Mouse (Mus musculus): ENCODE results near the gene Exog.

DNA sequence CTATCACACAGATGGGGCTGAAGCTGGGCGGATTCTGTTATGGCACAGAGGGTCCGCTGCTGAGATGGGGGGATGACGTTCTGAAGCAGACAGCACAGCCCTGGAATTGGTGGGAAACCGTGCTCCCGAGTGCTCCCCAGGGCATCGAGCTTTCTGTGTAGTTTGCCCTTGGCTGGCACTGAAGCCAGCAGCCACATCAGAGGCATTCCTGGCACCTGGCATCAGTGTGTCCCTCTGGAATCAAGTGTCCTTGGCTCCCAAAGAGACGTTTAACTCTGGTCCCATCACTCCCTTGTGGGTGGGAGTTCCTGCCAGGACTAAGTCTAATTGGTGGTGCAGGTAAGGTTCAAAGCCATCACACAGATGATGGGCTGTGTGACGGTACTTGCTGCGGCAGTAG is 51.6 kb downstream of the Exog start:
- no peak for TF ChIP-seq POLR2A (IDR thresholded peaks at IDR 0.05; ENCODE audit: control insufficient read depth, low read depth, low read length)
- TF ChIP-seq CTCF (IDR thresholded peaks at IDR 0.05; ENCODE audit: control insufficient read depth, insufficient read depth, insufficient replicate concordance, low read depth, low read length), result no peak
